Mouse (Mus musculus): ENCODE measurements around the gene Vat1. TPM values are rescaled to one million over a fixed set of nuclear protein-coding genes. Genes with fewer than 3 reads are reported as not detected.
"Not testable (repeated sequence)": the region's sequence is repeated elsewhere in the genome, so short reads cannot be mapped to it uniquely, and the experiment has no call there.

Gene Vat1
- total and polyA plus RNA-seq, 2 experiments, result 11.2 to 30.4 TPM

- Histone ChIP-seq H3K79me2 (ENCODE audit: control insufficient read depth, insufficient read depth, low read length) (peaks cover 15% of the 10 kb centered on the region; the same call in 1 of the 2 replicates), H3K4me1 (ENCODE audit: control insufficient read depth, insufficient read depth, low read length) (peaks cover 17% of the 10 kb centered on the region), H3K27ac (replicated peaks; ENCODE audit: insufficient read depth, low read depth, low read length) (no peak overlapping the region), H3K4me3 (ENCODE audit: insufficient read depth, low read depth, low read length) (no peak overlapping the region), H3K36me3 (ENCODE audit: control insufficient read depth, insufficient read depth, low read length) (peaks cover 17% of the 10 kb centered on the region), H3K9ac (ENCODE audit: low read depth, low read length) (no peak overlapping the region), H3K27me3 (ENCODE audit: control insufficient read depth, insufficient read depth, low read length) (no peaks in the 10 kb centered on the region)
- DNase-seq (ENCODE audit: extremely low read depth, low read depth, low spot score), result no peak
- 91% methylated on average over 1 of the region's 1 CpGs for WGBS
- TF ChIP-seq CTCF (IDR thresholded peaks at IDR 0.05; ENCODE audit: low read depth, low read length), result no peak
- TF ChIP-seq POLR2A (IDR thresholded peaks at IDR 0.05; ENCODE audit: extremely low read depth, insufficient read depth, low read length), result no peak
Observed at GRCm38 (mm10) chr11:101446319-101446718, 19.7 kb downstream of the Vat1 start.

GRCm38 (mm10) chr11:101442760-101443159 lies 23.3 kb downstream of the Vat1 start:
- under 1% methylated on average over 14 of the region's 14 CpGs for WGBS
- peak overlapping the region; percentile 77 for H3K4me3 ChIP-seq (ENCODE audit: insufficient read depth, low read depth, low read length)

GRCm38 (mm10) chr11:101442127-101442693 lies 23.8 kb downstream of the Vat1 start, which contains the start of gene Rpl27:
Gene Rpl27 (plus strand): TSS chr11:101442298.
- Histone ChIP-seq H3K4me3 (ENCODE audit: insufficient read depth, low read depth, low read length) (peak within 1 kb of the TSS; percentile 77), H3K27me3 (ENCODE audit: control insufficient read depth, insufficient read depth, low read length) (no peaks in the 10 kb centered on the region), H3K36me3 (ENCODE audit: control insufficient read depth, insufficient read depth, low read length) (peaks cover 17% of the 10 kb centered on the region), H3K79me2 (ENCODE audit: control insufficient read depth, insufficient read depth, low read length) (peaks cover 8% of the 10 kb centered on the region; the same call in 1 of the 2 replicates), H3K9ac (ENCODE audit: low read depth, low read length) (peak within 1 kb of the TSS; percentile 82), H3K4me1 (ENCODE audit: control insufficient read depth, insufficient read depth, low read length) (peaks cover 10% of the 10 kb centered on the region), H3K27ac (replicated peaks; ENCODE audit: insufficient read depth, low read depth, low read length) (peak within 1 kb of the TSS; percentile 59)
- under 1% methylated on average over 42 of the region's 42 CpGs for WGBS
- TF ChIP-seq CTCF (IDR thresholded peaks at IDR 0.05; ENCODE audit: low read depth, low read length) (peak; percentile 70), POLR2A (IDR thresholded peaks at IDR 0.05; ENCODE audit: extremely low read depth, insufficient read depth, low read length) (peak; percentile 58; the same call in 1 of the 2 replicates)
- peak; percentile 99 for DNase-seq (ENCODE audit: extremely low read depth, low read depth, low spot score)

More at GRCm38 (mm10) chr11:101442760-101443159, 23.3 kb downstream of the Vat1 start:
- peaks cover 10% of the 10 kb centered on the region for H3K4me1 ChIP-seq (ENCODE audit: control insufficient read depth, insufficient read depth, low read length)
- DNase-seq (ENCODE audit: extremely low read depth, low read depth, low spot score), result peak; percentile 19
- peaks cover 8% of the 10 kb centered on the region; the same call in 1 of the 2 replicates for H3K79me2 ChIP-seq (ENCODE audit: control insufficient read depth, insufficient read depth, low read length)
- H3K36me3 ChIP-seq (ENCODE audit: control insufficient read depth, insufficient read depth, low read length), result peaks cover 17% of the 10 kb centered on the region
- H3K27ac ChIP-seq (replicated peaks; ENCODE audit: insufficient read depth, low read depth, low read length), result peak overlapping the region; percentile 59
- peak overlapping the region; percentile 82 for H3K9ac ChIP-seq (ENCODE audit: low read depth, low read length)
- TF ChIP-seq POLR2A (IDR thresholded peaks at IDR 0.05; ENCODE audit: extremely low read depth, insufficient read depth, low read length) (no peak), CTCF (IDR thresholded peaks at IDR 0.05; ENCODE audit: low read depth, low read length) (no peak)
- no peaks in the 10 kb centered on the region for H3K27me3 ChIP-seq (ENCODE audit: control insufficient read depth, insufficient read depth, low read length)

- not testable (repeated sequence) for H3K27ac ChIP-seq (replicated peaks; ENCODE audit: insufficient read depth, low read depth, low read length); H3K27me3 ChIP-seq (ENCODE audit: control insufficient read depth, insufficient read depth, low read length); H3K79me2 ChIP-seq (ENCODE audit: control insufficient read depth, insufficient read depth, low read length); DNase-seq (ENCODE audit: extremely low read depth, low read depth, low spot score)
- Histone ChIP-seq H3K9ac (ENCODE audit: low read depth, low read length) (peak overlapping the region; percentile 60; the same call in 1 of the 2 replicates), H3K4me3 (ENCODE audit: insufficient read depth, low read depth, low read length) (0 out of 2 replicates have a peak overlapping the region, but pooled peaks have one; percentile 15), H3K36me3 (ENCODE audit: control insufficient read depth, insufficient read depth, low read length) (peaks cover 17% of the 10 kb centered on the region), H3K4me1 (ENCODE audit: control insufficient read depth, insufficient read depth, low read length) (peaks cover 10% of the 10 kb centered on the region)
- WGBS, result 34% methylated on average over 15 of the region's 15 CpGs
Observed at GRCm38 (mm10) chr11:101441450-101442126, 24.4 kb downstream of the Vat1 start.

- H3K36me3 ChIP-seq (ENCODE audit: control insufficient read depth, insufficient read depth, low read length); H3K79me2 ChIP-seq (ENCODE audit: control insufficient read depth, insufficient read depth, low read length); H3K4me3 ChIP-seq (ENCODE audit: insufficient read depth, low read depth, low read length); H3K9ac ChIP-seq (ENCODE audit: low read depth, low read length); H3K27me3 ChIP-seq (ENCODE audit: control insufficient read depth, insufficient read depth, low read length); DNase-seq (ENCODE audit: extremely low read depth, low read depth, low spot score); H3K4me1 ChIP-seq (ENCODE audit: control insufficient read depth, insufficient read depth, low read length); H3K27ac ChIP-seq (replicated peaks; ENCODE audit: insufficient read depth, low read depth, low read length): not testable (repeated sequence)
- WGBS, result 52% methylated on average over 3 of the region's 3 CpGs
Observed at GRCm38 (mm10) chr11:101438006-101438405, 28.0 kb downstream of the Vat1 start.

- Histone ChIP-seq H3K27ac (replicated peaks; ENCODE audit: insufficient read depth, low read depth, low read length) (no peak overlapping the region), H3K4me3 (ENCODE audit: insufficient read depth, low read depth, low read length) (no peak overlapping the region), H3K27me3 (ENCODE audit: control insufficient read depth, insufficient read depth, low read length) (no peaks in the 10 kb centered on the region), H3K4me1 (ENCODE audit: control insufficient read depth, insufficient read depth, low read length) (no peaks in the 10 kb centered on the region), H3K36me3 (ENCODE audit: control insufficient read depth, insufficient read depth, low read length) (peaks cover 11% of the 10 kb centered on the region), H3K79me2 (ENCODE audit: control insufficient read depth, insufficient read depth, low read length) (no peaks in the 10 kb centered on the region), H3K9ac (ENCODE audit: low read depth, low read length) (no peak overlapping the region)
- DNase-seq (ENCODE audit: extremely low read depth, low read depth, low spot score), result no peak
- TF ChIP-seq CTCF (IDR thresholded peaks at IDR 0.05; ENCODE audit: low read depth, low read length), result no peak
- no peak for TF ChIP-seq POLR2A (IDR thresholded peaks at IDR 0.05; ENCODE audit: extremely low read depth, insufficient read depth, low read length)
- WGBS, result 94% methylated on average over 4 of the region's 4 CpGs
Observed at GRCm38 (mm10) chr11:101436916-101437315, 29.1 kb downstream of the Vat1 start.

Measured in liver, adult 2 months (tissue).